Mouse (Mus musculus): ENCODE measurements around the gene Ube2m. TPM values are rescaled to one million over a fixed set of nuclear protein-coding genes. Genes with fewer than 3 reads are reported as not detected.

The Ube2m gene
- polyA plus RNA-seq, 1 experiment from 2014 or later: 199 TPM

DNA sequence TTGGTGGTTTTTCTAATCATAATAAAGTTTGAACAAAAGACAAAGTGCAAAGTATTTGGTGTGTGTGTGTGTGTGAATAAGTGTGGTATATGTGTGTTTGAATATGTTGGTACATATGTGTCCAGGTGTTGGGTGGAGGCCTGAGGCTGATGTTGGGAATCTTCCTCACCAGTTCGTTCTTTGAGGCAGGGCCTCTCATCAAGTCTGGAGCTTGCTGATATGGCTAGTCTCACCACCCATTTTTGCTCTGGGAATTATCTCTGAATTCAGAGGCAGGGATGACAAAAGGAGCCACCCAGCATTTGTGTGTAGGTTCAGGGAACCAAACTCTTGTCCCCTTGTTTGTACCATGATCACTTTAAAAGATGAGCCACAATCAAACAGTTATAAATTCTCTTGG lies 52.4 kb downstream of the Ube2m start:
- 91% methylated on average over 1 of the region's 1 CpGs for WGBS
- ATAC-seq (ENCODE audit: insufficient number of reproducible peaks, low FRiP score, low TSS enrichment, low read depth) (no peak), DNase-seq (ENCODE audit: low spot score) (no peak)
- Histone ChIP-seq H3K4me2 (ENCODE audit: low read depth, severe bottlenecking) (no peak overlapping the region), H3K36me3 (ENCODE audit: control insufficient read depth, insufficient read depth, low read length) (no peaks in the 10 kb centered on the region), H3K4me3 (ENCODE audit: low read depth, low read length) (no peak overlapping the region), H3K27me3 (ENCODE audit: control insufficient read depth, insufficient read depth, low read length) (no peaks in the 10 kb centered on the region), H3K9me3 (ENCODE audit: control insufficient read depth, low read length) (no peaks in the 10 kb centered on the region), H3K27ac (replicated peaks; ENCODE audit: low read depth, low read length) (no peak overlapping the region), H3K9ac (ENCODE audit: low read length) (no peak overlapping the region), H3K4me1 (ENCODE audit: control insufficient read depth, insufficient read depth, low read length) (no peaks in the 10 kb centered on the region)

Other genes with a start within 250 kb of the Ube2m start
- gene Zscan18, start 234.6 kb downstream of the Ube2m start, polyA plus RNA-seq (2014; fragmentation: Nextera tagmentation; extraction: Ambion mirVana): 11.6 and 17.7 TPM in 2 replicates
- 18.5 and 21.1 TPM in 2 replicates for gene Zfp329, start 219.4 kb downstream of the Ube2m start, polyA plus RNA-seq (2014; fragmentation: Nextera tagmentation; extraction: Ambion mirVana)
- 38.3 and 38.4 TPM in 2 replicates for gene Zfp110, start 203.5 kb downstream of the Ube2m start, polyA plus RNA-seq (2014; fragmentation: Nextera tagmentation; extraction: Ambion mirVana)
- 6.3 and 7.7 TPM in 2 replicates for gene Zfp128, start 157.1 kb downstream of the Ube2m start, polyA plus RNA-seq (2014; fragmentation: Nextera tagmentation; extraction: Ambion mirVana)
- gene Zscan22, start 140.5 kb downstream of the Ube2m start, polyA plus RNA-seq (2014; fragmentation: Nextera tagmentation; extraction: Ambion mirVana): 28.1 and 29.0 TPM in 2 replicates
- gene Rps5, start 116.0 kb downstream of the Ube2m start, polyA plus RNA-seq (2014; fragmentation: Nextera tagmentation; extraction: Ambion mirVana): 1,067 and 1,071 TPM in 2 replicates
- gene Rnf225, start 110.9 kb downstream of the Ube2m start, polyA plus RNA-seq (2014; fragmentation: Nextera tagmentation; extraction: Ambion mirVana): 0.57 and 0.59 TPM in 2 replicates
- gene Zfp324, start 72.4 kb downstream of the Ube2m start, polyA plus RNA-seq (2014; fragmentation: Nextera tagmentation; extraction: Ambion mirVana): 8.2 and 10.2 TPM in 2 replicates
- 7.5 and 10.3 TPM in 2 replicates for gene Zfp446, start 60.4 kb downstream of the Ube2m start, polyA plus RNA-seq (2014; fragmentation: Nextera tagmentation; extraction: Ambion mirVana)
- not detected in 2 replicates for gene Slc27a5, start 40.1 kb downstream of the Ube2m start, polyA plus RNA-seq (2014; fragmentation: Nextera tagmentation; extraction: Ambion mirVana)
- gene Trim28, start 39.2 kb downstream of the Ube2m start, polyA plus RNA-seq (2014; fragmentation: Nextera tagmentation; extraction: Ambion mirVana): 610 and 647 TPM in 2 replicates
- 30.6 and 31.5 TPM in 2 replicates for gene Zbtb45, start 28.2 kb downstream of the Ube2m start, polyA plus RNA-seq (2014; fragmentation: Nextera tagmentation; extraction: Ambion mirVana)
- gene Chmp2a, start 3.5 kb downstream of the Ube2m start, polyA plus RNA-seq (2014; fragmentation: Nextera tagmentation; extraction: Ambion mirVana): 84.2 and 93.8 TPM in 2 replicates
- gene Mzf1, start 16.5 kb upstream of the Ube2m start, polyA plus RNA-seq (2014; fragmentation: Nextera tagmentation; extraction: Ambion mirVana): 2.3 TPM in 2 replicates
- gene Vmn1r85, start 56.9 kb upstream of the Ube2m start, polyA plus RNA-seq (2014; fragmentation: Nextera tagmentation; extraction: Ambion mirVana): not detected in 2 replicates
- not detected in 2 replicates for gene Vmn1r86, start 81.6 kb upstream of the Ube2m start, polyA plus RNA-seq (2014; fragmentation: Nextera tagmentation; extraction: Ambion mirVana)
- gene Vmn1r87, start 101.9 kb upstream of the Ube2m start, polyA plus RNA-seq (2014; fragmentation: Nextera tagmentation; extraction: Ambion mirVana): not detected in 2 replicates
- gene Vmn1r88, start 121.3 kb upstream of the Ube2m start, polyA plus RNA-seq (2014; fragmentation: Nextera tagmentation; extraction: Ambion mirVana): not detected in 2 replicates
- gene Vmn1r89, start 174.7 kb upstream of the Ube2m start, polyA plus RNA-seq (2014; fragmentation: Nextera tagmentation; extraction: Ambion mirVana): not detected in 2 replicates
- 173 and 185 TPM in 2 replicates for gene Lig1, start 239.0 kb upstream of the Ube2m start, polyA plus RNA-seq (2014; fragmentation: Nextera tagmentation; extraction: Ambion mirVana)
- 5.1 and 5.8 TPM in 2 replicates for gene Zswim9, start 240.4 kb upstream of the Ube2m start, polyA plus RNA-seq (2014; fragmentation: Nextera tagmentation; extraction: Ambion mirVana)

All from limb, embryonic 11.5 days (tissue).